Mouse (Mus musculus): ENCODE data around the gene Hist1h2bf.
"Not testable (repeated sequence)": the region's sequence is repeated elsewhere in the genome, so short reads cannot be mapped to it uniquely, and the experiment has no call there.

Gene Hist1h2bf

DNA sequence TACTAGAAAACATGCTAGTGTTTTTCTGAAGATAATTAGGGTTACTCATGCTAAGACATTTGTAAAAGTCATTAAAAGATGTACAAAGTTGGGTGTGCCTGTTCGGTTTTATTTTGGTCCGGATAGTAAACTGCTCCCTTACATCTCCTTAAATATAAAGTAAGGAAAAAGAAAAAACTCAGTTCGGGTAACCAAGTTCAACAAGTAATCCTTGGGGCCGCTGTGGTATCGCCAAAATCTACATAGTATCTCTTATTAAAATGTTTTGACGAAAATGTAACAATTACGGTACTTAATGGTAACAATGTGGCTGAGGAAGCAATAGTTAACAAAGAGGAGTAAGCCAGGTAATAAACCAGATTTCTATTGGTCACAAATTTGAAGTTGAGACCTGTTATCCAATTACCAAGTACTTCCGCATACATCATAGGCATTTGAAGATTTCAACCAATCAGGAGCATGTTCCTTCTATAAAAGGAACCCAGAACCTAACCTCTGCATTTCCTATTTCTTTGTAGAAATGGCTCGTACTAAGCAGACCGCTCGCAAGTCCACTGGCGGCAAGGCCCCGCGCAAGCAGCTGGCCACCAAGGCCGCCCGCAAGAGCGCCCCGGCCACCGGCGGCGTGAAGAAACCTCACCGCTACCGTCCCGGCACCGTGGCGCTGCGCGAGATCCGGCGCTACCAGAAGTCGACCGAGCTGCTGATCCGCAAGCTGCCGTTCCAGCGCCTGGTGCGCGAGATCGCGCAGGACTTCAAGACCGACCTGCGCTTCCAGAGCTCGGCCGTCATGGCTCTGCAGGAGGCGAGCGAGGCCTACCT, 29.8 kb downstream of the Hist1h2bf start, which contains the start of gene Hist1h3f:
TSS of gene Hist1h3f (plus strand) at position 88 of the 822 bp plus-strand sequence.
- peak; percentile 93 for DNase-seq (ENCODE audit: low read depth, low spot score)

GRCm38 (mm10) chr13:23542999-23543607, 30.9 kb downstream of the Hist1h2bf start, which contains the start of gene Hist1h2bh:
Gene Hist1h2bh, minus strand, starts transcription at chr13:23543392.
- peak; percentile 90 for DNase-seq (ENCODE audit: low read depth, low spot score)

- DNase-seq (ENCODE audit: low read depth, low spot score): not testable (repeated sequence)
Observed at GRCm38 (mm10) chr13:23542225-23542980, 31.6 kb downstream of the Hist1h2bf start.

DNA sequence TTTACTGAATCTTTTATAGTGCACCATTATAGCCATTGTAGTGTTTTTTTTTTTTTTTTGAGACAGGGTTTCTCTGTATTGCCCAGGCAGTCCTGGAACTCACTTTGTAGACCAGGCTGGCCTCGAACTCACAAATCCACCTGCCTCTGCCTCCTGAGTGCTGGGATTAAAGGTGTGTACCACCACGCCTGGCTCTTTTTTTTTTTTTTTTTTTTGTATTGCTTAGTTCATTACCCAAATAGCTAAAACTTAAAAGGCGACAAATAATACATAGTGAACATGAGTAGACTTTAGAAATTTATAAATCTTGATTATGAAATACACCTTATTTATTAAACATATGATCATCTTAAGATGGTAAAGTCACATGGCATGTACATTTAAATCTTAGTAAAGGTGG, 32.5 kb downstream of the Hist1h2bf start:
- DNase-seq (ENCODE audit: low read depth, low spot score): no peak

DNA sequence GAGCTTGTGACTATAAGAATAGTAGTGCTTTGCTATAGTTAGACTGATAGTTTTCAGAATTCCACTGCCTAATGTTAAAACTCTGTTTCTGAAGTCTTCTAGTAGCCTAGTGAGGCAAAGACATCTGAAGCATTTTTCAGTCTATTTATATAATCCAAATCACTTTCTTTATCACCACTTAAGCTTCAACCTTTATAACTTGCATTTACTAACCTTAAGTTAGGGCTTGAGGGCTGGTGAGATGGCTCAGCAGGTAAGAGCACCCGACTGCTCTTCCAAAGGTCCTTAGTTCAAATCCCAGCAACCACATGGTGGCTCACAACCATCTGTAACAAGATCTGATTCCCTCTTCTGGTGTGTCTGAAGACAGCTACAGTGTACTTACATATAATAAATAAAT, 34.2 kb downstream of the Hist1h2bf start:
- not testable (repeated sequence) for DNase-seq (ENCODE audit: low read depth, low spot score)

- DNase-seq (ENCODE audit: low read depth, low spot score): no peak
Observed at GRCm38 (mm10) chr13:23538249-23538648, 35.7 kb downstream of the Hist1h2bf start.

DNA sequence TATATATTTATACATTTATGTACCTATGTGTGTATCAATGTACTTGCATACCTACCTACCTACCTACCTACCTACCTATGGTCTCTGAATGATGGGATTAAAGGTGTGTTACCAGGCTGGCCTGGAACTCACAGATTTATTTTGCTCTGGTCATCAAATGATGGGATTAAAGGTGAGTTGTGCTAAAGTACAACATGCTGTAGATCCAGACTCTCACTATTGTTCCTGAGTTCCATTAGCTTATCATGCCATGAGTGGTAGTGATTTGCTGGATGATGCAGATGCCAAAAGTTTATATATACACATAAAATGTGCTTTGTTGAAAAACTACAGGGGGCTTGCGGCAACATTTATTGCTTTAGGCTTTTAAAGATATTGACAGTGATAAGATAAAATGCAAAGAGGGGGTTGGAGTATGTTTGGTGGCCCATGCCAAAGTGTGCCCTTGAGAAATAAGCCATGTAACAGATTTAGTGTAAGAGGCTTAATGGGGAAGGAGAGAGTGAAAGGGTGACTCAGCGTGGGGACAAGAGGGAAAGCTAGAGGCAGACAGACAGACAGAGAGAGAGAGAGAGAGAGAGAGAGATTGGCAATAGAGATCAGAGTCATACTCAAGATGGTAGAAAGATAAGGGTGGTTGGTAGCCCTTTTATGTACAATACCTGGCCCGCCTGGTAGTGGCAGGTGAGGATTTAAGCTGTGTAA, 36.8 kb downstream of the Hist1h2bf start:
- no peak for DNase-seq (ENCODE audit: low read depth, low spot score)

- no peak for DNase-seq (ENCODE audit: low read depth, low spot score)
Observed at GRCm38 (mm10) chr13:23536076-23536822, 37.7 kb downstream of the Hist1h2bf start.

DNA sequence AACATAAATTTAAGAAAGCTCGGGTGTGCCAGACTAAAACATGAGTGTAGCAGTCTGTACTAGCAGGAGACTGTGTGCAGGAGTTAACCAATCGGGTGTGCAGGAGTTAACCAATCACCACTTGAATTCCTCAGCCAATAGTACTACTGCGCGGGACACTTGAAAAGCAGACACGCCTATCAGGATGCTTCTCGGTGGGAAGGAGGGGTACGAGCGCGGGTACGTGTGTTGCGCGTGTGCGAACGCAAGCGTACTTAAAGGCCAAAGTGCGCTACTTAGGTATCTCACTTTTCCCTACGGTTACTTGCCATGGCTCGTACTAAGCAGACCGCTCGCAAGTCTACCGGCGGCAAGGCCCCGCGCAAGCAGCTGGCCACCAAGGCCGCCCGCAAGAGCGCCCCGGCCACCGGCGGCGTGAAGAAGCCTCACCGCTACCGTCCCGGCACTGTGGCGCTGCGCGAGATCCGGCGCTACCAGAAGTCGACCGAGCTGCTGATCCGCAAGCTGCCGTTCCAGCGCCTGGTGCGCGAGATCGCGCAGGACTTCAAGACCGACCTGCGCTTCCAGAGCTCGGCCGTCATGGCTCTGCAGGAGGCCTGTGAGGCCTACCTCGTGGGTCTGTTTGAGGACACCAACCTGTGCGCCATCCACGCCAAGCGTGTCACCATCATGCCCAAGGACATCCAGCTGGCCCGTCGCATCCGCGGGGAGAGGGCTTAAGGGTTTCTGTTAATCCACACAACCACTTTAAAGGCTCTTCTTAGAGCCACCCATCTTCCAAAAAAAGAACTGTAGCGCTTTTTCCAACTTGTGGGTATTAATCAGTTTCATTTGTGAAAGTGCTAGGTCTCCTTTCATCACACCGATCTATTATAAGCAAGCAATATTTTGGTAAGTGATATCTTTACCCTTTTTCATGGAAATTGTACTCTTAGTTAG, 38.6 kb downstream of the Hist1h2bf start, which contains the start of gene Hist1h3g:
TSS of gene Hist1h3g (plus strand) at position 286 of the 939 bp plus-strand sequence.
- DNase-seq (ENCODE audit: low read depth, low spot score): peak; percentile 94

GRCm38 (mm10) chr13:23534368-23535131, 39.4 kb downstream of the Hist1h2bf start:
- DNase-seq (ENCODE audit: low read depth, low spot score): no peak

DNA sequence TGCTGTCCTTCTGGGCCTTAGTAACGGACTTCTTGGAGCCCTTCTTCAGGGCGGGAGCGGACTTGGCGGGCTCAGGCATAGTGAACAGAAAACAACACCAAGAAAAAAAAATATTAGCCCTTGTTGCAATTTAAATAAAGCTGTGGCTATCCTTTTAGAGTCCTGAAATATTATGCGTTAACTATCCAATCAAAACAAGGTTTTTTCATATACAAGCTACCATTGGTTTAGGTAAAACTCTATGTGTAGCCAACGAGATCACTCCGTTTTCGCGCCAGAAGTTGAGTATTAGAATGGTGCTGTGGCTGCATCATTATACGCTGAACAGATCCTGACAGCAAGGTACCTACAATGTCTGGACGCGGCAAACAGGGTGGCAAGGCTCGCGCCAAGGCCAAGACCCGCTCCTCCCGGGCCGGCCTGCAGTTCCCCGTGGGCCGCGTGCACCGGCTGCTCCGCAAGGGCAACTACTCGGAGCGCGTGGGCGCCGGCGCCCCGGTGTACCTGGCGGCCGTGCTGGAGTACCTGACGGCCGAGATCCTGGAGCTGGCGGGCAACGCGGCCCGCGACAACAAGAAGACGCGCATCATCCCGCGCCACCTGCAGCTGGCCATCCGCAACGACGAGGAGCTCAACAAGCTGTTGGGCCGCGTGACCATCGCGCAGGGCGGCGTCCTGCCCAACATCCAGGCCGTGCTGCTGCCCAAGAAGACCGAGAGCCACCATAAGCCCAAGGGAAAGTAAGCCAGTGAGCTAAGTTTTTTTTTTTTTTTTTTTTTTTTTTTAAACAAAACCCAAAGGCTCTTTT, 40.2 kb downstream of the Hist1h2bf start, which contains the start of gene Hist1h2af:
TSS of gene Hist1h2af (plus strand) at position 347 of the 808 bp plus-strand sequence.
- DNase-seq (ENCODE audit: low read depth, low spot score): peak; percentile 87

DNA sequence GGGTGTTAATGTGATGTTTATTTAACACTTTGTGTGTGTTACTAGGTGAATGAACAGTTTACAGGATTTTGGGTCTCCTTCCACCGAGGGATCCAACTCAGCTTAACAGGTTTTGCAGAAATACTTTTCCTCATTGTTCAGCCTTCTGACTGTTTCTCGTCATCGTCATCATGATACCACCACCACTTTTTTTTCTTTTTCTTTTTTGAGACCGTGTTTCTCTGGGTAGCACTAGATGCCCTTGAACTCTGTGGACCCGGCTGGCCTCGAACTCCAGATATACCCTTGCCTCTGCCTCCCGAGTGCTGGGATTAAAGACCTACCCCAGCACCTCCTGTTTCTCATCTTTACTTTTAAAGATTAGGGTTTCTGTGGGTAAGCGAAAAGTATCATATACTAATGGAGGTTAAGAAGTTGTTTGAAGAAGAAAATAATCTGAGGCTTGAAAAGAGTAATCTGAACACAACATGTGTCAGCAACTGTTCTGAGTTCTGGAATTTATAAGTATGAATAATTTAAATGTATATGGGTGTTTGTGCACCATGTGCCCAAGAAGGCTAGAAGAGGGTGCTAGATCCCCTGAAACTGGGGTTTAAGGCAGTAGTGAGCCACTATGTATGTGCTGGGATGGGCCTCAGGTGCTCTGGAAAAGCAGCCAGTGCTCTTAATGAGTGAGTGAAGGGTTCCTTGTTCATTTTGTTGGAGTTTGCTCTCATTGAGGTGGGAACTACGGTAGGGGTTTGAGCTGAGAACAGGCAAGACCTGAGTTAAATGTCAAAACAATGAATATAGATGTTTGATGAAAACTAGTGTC, 41.5 kb downstream of the Hist1h2bf start:
- no peak for DNase-seq (ENCODE audit: low read depth, low spot score)

DNA sequence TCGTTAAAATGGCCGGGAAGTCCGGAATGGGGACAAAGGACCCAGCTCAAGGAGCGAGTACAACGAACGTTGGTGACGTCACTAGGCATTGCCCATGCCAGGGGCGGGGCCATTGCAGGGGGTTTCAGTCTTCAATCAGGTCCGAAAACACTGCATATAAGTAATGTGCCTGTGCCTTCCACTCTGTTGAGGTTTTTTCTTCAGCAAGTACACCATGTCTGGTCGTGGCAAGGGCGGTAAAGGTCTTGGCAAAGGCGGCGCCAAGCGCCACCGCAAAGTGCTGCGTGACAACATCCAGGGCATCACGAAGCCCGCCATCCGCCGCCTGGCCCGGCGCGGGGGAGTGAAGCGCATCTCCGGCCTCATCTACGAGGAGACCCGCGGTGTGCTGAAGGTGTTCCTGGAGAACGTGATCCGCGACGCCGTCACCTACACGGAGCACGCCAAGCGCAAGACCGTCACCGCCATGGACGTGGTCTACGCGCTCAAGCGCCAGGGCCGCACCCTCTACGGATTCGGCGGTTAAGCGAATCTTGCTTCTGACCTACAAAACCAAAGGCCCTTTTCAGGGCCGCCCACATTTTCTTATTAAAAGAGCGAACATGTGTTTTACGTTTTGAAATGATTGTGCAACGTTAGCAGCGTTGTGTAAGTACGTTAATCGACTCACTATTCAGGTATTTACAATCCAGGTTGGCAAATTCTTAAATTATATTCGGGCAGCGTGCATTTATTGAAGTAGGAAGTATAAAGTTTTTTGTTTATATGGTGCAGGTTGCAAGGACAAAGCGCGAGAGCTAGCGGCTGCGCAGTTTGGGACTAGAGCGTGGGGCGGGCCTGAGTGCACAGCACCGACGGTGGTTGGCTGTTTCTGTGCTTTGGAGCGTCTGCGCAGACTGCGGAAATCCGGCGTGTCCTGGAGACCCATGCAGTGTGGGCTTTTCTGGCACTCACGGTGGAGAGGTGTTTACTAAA, 42.8 kb downstream of the Hist1h2bf start, which contains the start of gene Hist1h4h:
TSS of gene Hist1h4h (plus strand) at position 150 of the 975 bp plus-strand sequence.
- peak; percentile 94 for DNase-seq (ENCODE audit: low read depth, low spot score)

GRCm38 (mm10) chr13:23530181-23530900, 43.7 kb downstream of the Hist1h2bf start:
- peak; percentile 70 for DNase-seq (ENCODE audit: low read depth, low spot score)
